Mouse (Mus musculus) monocyte, adult 2 months (primary cell): ENCODE measurements around the gene Gzf1.
A peak's percentile ranks its signal among the peaks of the same experiment; 100 is the strongest.

Experiments
- DNase-seq, 2 experiments: peaks; one replicate each; pipeline ENCODE4 v3.0.0; 2022; ENCODE audit warnings: low spot score in 2 of 2, low read depth in 1 of 2

Gene Gzf1

DNA sequence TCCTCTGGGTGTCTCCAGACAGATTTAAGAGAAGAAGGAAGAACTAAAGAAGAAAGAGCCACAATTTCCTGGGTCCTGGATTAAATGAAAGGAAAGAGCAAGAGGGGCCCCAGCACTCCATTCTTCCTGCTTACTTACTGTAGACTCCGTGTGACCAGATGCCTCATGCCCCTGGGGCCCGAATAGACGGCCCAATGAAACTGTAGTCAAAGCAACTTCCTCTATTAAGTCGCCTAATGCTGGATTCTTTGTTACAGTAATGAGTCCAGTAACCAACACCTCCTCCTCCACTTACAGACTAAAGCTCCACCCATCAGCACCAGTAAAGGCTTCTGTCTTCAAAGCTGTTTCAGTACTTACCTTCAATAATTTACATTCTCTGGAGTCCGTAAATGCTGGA is 17.7 kb downstream of the Gzf1 start:
- no peak for DNase-seq

DNA sequence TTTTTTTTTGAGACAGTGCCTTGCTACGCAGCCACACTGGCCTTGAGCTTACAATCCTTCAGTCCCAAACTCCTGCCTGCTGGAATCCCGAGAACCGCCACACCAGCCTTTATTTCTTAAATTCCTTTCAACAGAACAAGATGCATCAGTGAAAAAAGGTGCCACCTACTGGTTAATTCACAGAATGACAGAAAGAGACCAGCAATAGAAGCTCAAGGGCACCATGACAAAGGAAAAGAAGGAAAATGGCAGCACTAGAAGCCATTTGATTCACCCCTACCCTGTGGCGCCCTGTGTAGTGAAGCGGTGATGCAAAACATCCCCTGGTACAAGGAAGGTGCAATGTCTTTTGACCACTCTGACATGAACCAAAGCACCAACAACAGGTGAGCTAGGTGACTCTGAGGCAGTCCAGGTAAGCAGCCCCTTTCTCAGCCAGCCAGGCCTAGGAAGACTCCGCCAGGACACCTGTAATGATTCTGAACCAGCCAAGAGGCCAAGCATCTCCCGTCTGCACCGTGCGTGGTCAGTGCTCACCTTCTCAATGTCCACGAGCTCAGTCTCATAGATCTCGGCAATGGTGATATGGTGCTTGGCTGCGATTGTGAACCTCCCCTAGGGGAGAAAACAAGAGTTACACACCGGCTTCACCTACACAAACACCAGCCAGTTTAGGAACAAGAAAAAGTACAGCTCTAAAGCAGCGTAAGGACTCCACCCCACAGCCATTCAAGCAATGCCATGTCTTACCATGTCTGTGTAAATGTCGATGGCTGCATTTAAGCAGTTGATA is 25.8 kb downstream of the Gzf1 start:
- DNase-seq: no peak

DNA sequence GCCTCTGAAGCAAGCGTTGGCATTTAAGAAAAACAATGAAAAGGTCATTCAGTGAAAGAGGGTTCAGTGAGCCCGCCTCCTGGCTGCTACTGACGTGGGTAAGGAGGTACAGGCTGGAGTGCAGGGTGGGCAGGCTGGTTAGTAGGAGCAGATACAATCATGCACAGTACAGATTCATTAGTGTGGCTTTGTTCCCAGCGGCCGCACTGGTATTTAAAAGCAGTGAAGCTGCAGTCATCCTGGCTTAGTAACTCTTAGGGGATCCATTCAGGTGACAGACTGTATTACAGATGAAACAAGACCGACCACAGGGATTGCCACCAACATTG is 26.3 kb downstream of the Gzf1 start:
- DNase-seq: no peak

GRCm38 (mm10) chr2:148712326-148712725 is 31.5 kb downstream of the Gzf1 start:
- no peak for DNase-seq

- DNase-seq: no peak
Measured at GRCm38 (mm10) chr2:148717072-148717471, 36.2 kb downstream of the Gzf1 start.

DNA sequence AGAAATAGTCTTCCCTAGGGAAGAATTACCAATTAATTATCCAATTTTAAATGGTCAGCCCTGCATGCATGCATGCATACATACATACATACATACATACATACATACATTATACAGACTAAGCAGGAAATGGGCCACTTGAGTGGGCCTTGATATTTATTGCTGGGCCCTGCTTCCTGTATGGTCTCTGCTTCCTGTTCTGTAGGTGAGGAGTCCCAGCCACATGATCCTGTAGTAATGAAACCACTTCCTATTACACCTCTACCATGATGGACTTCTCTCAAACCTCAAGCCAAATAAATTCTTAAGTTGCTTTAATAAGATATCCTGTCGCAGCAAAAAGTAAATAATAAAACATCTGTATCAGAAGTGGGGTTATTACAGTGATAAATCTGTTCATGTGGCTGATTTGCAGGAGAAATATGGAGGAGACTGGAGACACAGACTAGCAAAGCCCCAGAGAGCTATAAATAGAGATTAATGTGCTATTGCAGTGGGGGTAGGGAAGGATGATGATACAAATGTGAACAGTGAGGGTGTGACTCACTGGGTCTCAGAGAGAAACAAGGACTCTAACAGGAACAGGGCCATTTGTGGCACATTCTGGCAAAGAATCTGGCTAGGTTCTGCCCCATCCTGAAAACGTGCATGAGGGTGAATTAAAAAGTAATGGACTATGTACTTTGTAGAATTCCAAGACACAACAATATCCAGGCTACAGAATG is 38.6 kb downstream of the Gzf1 start:
- DNase-seq: no peak

- no peak for DNase-seq
Measured at GRCm38 (mm10) chr2:148731614-148732326, 50.9 kb downstream of the Gzf1 start.

DNA sequence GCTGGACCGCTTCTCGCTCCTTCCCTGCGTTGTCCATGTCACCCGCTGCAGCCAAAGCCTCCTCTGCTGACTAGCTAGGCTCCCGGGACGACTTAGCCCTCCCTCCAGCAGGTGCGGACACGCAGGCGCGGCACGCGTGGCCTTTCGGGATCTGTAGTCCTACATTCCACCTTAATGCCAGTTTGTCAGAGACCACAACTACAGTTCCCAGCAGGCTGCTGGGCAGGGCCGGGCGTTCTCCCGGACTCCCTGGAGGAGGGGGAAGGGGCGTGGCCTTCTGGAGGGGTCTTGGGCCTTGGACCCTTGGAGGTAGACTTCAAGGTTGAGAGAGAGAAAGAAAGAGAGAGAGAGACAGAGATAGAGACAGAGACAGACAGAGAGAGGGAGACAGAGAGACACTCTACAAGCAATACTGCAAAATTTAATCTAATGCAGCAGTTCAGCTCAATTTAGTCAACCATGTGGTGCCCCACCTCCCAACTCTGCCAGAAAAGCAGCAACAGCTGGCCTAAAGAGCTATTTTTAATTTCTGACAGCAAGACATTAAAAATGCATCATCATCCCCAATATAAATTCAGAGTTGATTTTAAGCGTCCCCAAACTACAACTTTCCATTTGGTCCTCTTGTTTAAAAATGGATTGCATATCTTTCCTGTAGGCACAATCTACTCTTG is 51.6 kb downstream of the Gzf1 start, which contains the start of gene Napb:
Gene Napb (minus strand): TSS at position 141 of the 674 bp plus-strand sequence.
- peak; percentile 30 to 34 for DNase-seq
